Mouse (Mus musculus) heart, postnatal 0 days (tissue): ENCODE results near the gene Gsta4.

ENCODE experiments used
- CTCF ChIP-seq: IDR thresholded peaks from 2 replicates; pipeline ENCODE4 v1.5.1; 2016; ENCODE audit warnings: antibody characterized with exemption, control low read depth, low read depth
- EP300 ChIP-seq: IDR thresholded peaks from 2 replicates; pipeline ENCODE4 v1.6.1; 2016; ENCODE audit warnings: antibody characterized with exemption, low read depth

DNA sequence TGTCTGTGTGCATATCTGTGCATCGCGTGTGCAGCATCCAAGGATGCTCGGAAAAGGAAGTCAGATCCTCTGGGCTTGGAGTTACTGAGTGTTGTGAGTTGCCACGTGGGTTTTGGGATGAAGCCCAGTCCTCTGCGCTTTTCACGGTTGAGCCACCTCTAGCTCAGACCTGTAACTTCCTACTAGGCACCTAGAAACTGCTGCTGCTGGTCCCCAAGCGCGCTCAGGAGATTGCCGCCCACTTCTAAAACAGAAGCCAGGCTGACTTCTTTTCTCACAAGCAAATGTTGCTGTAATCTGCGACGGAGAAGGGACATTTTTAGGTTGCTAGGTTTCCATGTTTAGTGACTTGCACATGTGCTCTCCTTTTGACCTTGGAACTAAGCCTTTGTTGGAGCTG is 12.5 kb downstream of the Gsta4 start:
- TF ChIP-seq CTCF (no peak), EP300 (no peak)
